Mouse (Mus musculus) erythroblast, embryonic 14.5 days (primary cell): Measurements from ENCODE around the gene Tulp2.

Source experiments
- GATA1 ChIP-seq: IDR thresholded peaks from 2 replicates; pipeline ENCODE4 v1.6.1; 2012; ENCODE audit warnings: low read length, inconsistent platforms, mixed read lengths
- TAL1 ChIP-seq: IDR thresholded peaks from 3 replicates; pipeline ENCODE4 v1.6.1; 2012; ENCODE audit warnings: low read length, inconsistent platforms, mixed read lengths

DNA sequence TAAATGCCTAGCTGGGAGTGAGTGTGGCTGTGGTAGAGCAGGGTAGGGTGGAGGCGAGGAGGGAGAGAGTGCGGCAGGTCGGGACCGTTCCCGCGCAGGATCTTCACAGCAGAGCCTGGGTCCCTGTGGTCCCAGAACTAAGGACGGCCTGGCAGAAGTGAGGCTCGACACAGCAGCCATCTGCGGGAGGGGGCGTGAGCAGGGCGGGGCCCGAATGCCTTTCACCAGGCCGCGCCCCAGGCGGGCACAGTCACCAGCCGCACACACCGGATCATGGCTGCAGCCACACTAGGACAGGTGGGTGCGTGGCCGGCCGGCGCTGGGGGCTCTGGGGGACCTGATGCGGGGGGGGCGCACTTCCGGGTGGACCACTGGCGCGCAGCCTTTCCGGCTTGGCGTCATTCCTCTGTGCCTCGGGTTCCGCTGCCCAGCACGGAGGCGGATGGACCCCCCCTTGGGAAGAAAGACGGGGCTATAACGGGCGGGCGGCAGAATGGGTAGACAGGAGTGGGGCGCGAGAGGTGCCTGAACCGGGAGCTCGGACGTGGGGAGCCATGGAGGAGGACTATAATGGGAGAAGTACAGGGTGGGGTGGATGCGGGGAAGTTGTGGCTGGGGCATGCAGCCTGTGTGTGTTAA is 88.5 kb downstream of the Tulp2 start, which contains the start of gene Bcat2:
- TF ChIP-seq GATA1 (no peak), TAL1 (no peak)
